Mouse (Mus musculus): ENCODE measurements at regions not wholly inside any gene's neighbourhood (a gene's known extent, or its start where the extent isn't known, plus 50 kb on each side); places are given as distances from the start of the nearest gene placed in this dataset.

DNA sequence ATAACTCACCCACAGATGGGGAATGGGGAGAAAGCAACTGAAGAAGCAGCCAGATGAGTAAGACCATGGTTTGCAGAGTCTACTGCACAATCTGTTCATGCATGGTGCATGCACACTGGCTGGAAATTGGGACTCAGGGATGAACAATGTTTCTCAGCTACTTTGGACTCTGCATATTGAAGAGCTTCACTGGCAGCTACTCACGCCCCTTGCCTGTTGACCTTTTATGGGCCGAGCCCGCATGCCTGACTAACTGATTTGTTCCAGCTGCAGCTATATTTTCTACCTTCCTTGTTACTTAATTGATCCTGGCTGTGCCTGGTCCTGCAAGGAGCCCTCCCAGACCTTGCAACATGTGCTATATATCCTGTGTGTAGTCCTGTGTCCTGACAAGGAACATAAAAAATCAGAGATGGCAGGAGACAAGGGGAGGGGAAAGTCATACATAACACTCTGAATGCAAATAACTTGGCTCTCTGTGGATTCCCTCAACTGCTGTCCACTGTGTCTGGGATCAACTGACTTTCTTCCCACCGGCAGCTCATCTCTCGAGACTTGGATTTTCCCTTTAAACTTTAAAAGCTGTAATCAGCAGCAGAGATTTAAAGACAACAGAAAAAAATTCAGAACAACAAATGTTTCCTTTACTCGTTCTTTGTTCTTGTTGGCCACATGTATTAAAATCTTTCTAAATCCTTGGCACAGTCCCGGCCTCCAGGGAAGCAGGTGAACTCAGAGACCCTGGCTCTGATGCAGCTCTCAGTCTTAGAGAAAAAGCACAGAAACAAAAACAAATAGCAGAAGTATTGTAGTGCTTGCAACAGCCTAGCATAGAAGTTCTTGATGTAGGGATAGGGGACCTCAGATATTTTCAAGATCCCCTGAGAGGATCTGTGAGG, 143.8 kb upstream of the Ldb2 start:
- dilution Hi-C loops (cut with MboI; ENCODE audit: extremely low pct_ligation_motif_present, extremely low pct_unique_long_range_greater_than_20kb, low sequenced_read_pairs) = no loop called here
- in situ Hi-C loops (cut with MboI; ENCODE audit: low pct_ligation_motif_present, low pct_unique_long_range_greater_than_20kb, low sequenced_read_pairs) = no loop called here

GRCm38 (mm10) chr5:44942575-44942974, 143.1 kb upstream of the Ldb2 start:
- no peaks in the 10 kb centered on the region for H3K27me3 ChIP-seq (replicated peaks)
- H3K4me1 ChIP-seq (ENCODE audit: control insufficient read depth in 1 of 2, insufficient read depth in 2 of 2) = no peaks in the 10 kb centered on the region
- dilution Hi-C loops (cut with MboI; ENCODE audit: extremely low pct_ligation_motif_present, extremely low pct_unique_long_range_greater_than_20kb, low sequenced_read_pairs) (no loop called here), in situ Hi-C loops (cut with MboI; ENCODE audit: low pct_ligation_motif_present, low pct_unique_long_range_greater_than_20kb, low sequenced_read_pairs) (no loop called here)
- no peaks in the 10 kb centered on the region for H3K9me3 ChIP-seq (replicated peaks; ENCODE audit: low read length)
- no peak overlapping the region for H3K9ac ChIP-seq (ENCODE audit: insufficient read depth, low read depth)
- no peak overlapping the region for H3K27ac ChIP-seq (ENCODE audit: insufficient read depth, low read depth)
- no peak for TF ChIP-seq IRF4 (IDR thresholded peaks at IDR 0.05; ENCODE audit: low read depth, low read length)
- no peak for TF ChIP-seq CHD1 (IDR thresholded peaks at IDR 0.05; ENCODE audit: low read depth, low read length)
- TF ChIP-seq SMC3 (IDR thresholded peaks at IDR 0.05; ENCODE audit: low read depth, low read length) = no peak
- TF ChIP-seq ELF1 (IDR thresholded peaks at IDR 0.05; ENCODE audit: low read depth, low read length) = no peak
- TF ChIP-seq RAD21 (IDR thresholded peaks at IDR 0.05; ENCODE audit: low read depth, low read length) = no peak
- H3K36me3 ChIP-seq (replicated peaks in 1 of 2; ENCODE audit: control insufficient read depth in 1 of 2, insufficient read depth in 1 of 2, low read length in 1 of 2) = no peaks in the 10 kb centered on the region
- DNase-seq (ENCODE audit: extremely low read depth) = no peak
- no peak overlapping the region for H3K4me3 ChIP-seq (replicated peaks in 1 of 3; ENCODE audit: low read depth in 2 of 3, low read length in 2 of 3, poor library complexity in 1 of 3)
- H3K4me2 ChIP-seq (ENCODE audit: insufficient read depth, low read depth, poor library complexity, severe bottlenecking) = no peak overlapping the region
- H3K79me2 ChIP-seq (replicated peaks; ENCODE audit: control insufficient read depth, extremely low read depth, insufficient read depth, poor library complexity, severe bottlenecking) = no peaks in the 10 kb centered on the region

More for the DNA sequence above, 143.8 kb upstream of the Ldb2 start:
- no peak for DNase-seq (ENCODE audit: extremely low read depth)
- H3K4me1 ChIP-seq (ENCODE audit: control insufficient read depth in 1 of 2, insufficient read depth in 2 of 2) = no peaks in the 10 kb centered on the region
- no peak overlapping the region for H3K4me3 ChIP-seq (replicated peaks in 1 of 3; ENCODE audit: low read depth in 2 of 3, low read length in 2 of 3, poor library complexity in 1 of 3)
- TF ChIP-seq BHLHE40 (IDR thresholded peaks at IDR 0.05; ENCODE audit: low read depth, low read length) (no peak), SIN3A (IDR thresholded peaks at IDR 0.05; ENCODE audit: low read length) (no peak), CHD2 (IDR thresholded peaks at IDR 0.05; ENCODE audit: low read length) (no peak), ELF1 (IDR thresholded peaks at IDR 0.05; ENCODE audit: low read depth, low read length) (no peak), MAZ (IDR thresholded peaks at IDR 0.05; ENCODE audit: low read depth, low read length) (no peak), JUN (IDR thresholded peaks at IDR 0.05; ENCODE audit: insufficient read depth, low read depth, low read length) (no peak), SMC3 (IDR thresholded peaks at IDR 0.05; ENCODE audit: low read depth, low read length) (no peak)
- no peak overlapping the region for H3K9ac ChIP-seq (ENCODE audit: insufficient read depth, low read depth)
- no peaks in the 10 kb centered on the region for H3K9me3 ChIP-seq (replicated peaks; ENCODE audit: low read length)
- no peaks in the 10 kb centered on the region for H3K36me3 ChIP-seq (replicated peaks in 1 of 2; ENCODE audit: control insufficient read depth in 1 of 2, insufficient read depth in 1 of 2, low read length in 1 of 2)
- no peaks in the 10 kb centered on the region for H3K27me3 ChIP-seq (replicated peaks)
- H3K4me2 ChIP-seq (ENCODE audit: insufficient read depth, low read depth, poor library complexity, severe bottlenecking) = no peak overlapping the region
- no peak overlapping the region for H3K27ac ChIP-seq (ENCODE audit: insufficient read depth, low read depth)
- H3K79me2 ChIP-seq (replicated peaks; ENCODE audit: control insufficient read depth, extremely low read depth, insufficient read depth, poor library complexity, severe bottlenecking) = no peaks in the 10 kb centered on the region

- no peaks in the 10 kb centered on the region for H3K36me3 ChIP-seq (replicated peaks in 1 of 2; ENCODE audit: control insufficient read depth in 1 of 2, insufficient read depth in 1 of 2, low read length in 1 of 2)
- no peak for DNase-seq (ENCODE audit: extremely low read depth)
- no peaks in the 10 kb centered on the region for H3K9me3 ChIP-seq (replicated peaks; ENCODE audit: low read length)
- H3K4me1 ChIP-seq (ENCODE audit: control insufficient read depth in 1 of 2, insufficient read depth in 2 of 2) = peaks cover 0 to 6% of the 10 kb centered on the region in 2 experiments; a peak in 2 of 4 replicates
- TF ChIP-seq EP300 (IDR thresholded peaks at IDR 0.05; ENCODE audit: low read length) = no peak
- TF ChIP-seq CHD1 (IDR thresholded peaks at IDR 0.05; ENCODE audit: low read depth, low read length) = no peak
- TF ChIP-seq SIN3A (IDR thresholded peaks at IDR 0.05; ENCODE audit: low read length) = no peak
- TF ChIP-seq POLR2A (IDR thresholded peaks at IDR 0.05; ENCODE audit: low read depth, low read length) = no peak
- TF ChIP-seq MAX (IDR thresholded peaks at IDR 0.05; ENCODE audit: low read length) = no peak
- no peak for TF ChIP-seq GABPA (IDR thresholded peaks at IDR 0.05; ENCODE audit: insufficient replicate concordance, low read depth, low read length)
- no peak for TF ChIP-seq MYC (IDR thresholded peaks at IDR 0.05; ENCODE audit: low read depth, low read length)
- no peak for TF ChIP-seq BHLHE40 (IDR thresholded peaks at IDR 0.05; ENCODE audit: low read depth, low read length)
- TF ChIP-seq MAZ (IDR thresholded peaks at IDR 0.05; ENCODE audit: low read depth, low read length) = no peak
- TF ChIP-seq JUND (conservative IDR thresholded peaks at IDR 0.05; ENCODE audit: low read depth, low read length) = no peak
- TF ChIP-seq JUN (IDR thresholded peaks at IDR 0.05; ENCODE audit: insufficient read depth, low read depth, low read length) = no peak
- no peak for TF ChIP-seq ETS1 (conservative IDR thresholded peaks at IDR 0.05; ENCODE audit: low read depth, low read length)
- dilution Hi-C loops (cut with MboI; ENCODE audit: extremely low pct_ligation_motif_present, extremely low pct_unique_long_range_greater_than_20kb, low sequenced_read_pairs) = no loop called here
- H3K79me2 ChIP-seq (replicated peaks; ENCODE audit: control insufficient read depth, extremely low read depth, insufficient read depth, poor library complexity, severe bottlenecking) = no peaks in the 10 kb centered on the region
- H3K27ac ChIP-seq (ENCODE audit: insufficient read depth, low read depth) = no peak overlapping the region
- no peak overlapping the region for H3K4me3 ChIP-seq (replicated peaks in 1 of 3; ENCODE audit: low read depth in 2 of 3, low read length in 2 of 3, poor library complexity in 1 of 3)
- H3K9ac ChIP-seq (ENCODE audit: insufficient read depth, low read depth) = no peak overlapping the region
- in situ Hi-C loops (cut with MboI; ENCODE audit: low pct_ligation_motif_present, low pct_unique_long_range_greater_than_20kb, low sequenced_read_pairs) = no loop called here
- no peaks in the 10 kb centered on the region for H3K27me3 ChIP-seq (replicated peaks)
- H3K4me2 ChIP-seq (ENCODE audit: insufficient read depth, low read depth, poor library complexity, severe bottlenecking) = no peak overlapping the region
Observed at GRCm38 (mm10) chr5:44925476-44925875, 126.0 kb upstream of the Ldb2 start.
